Mouse (Mus musculus) cerebellum, adult 2 months (tissue): Measurements from ENCODE around the gene Tigd3. TPM values are rescaled to one million over a fixed set of nuclear protein-coding genes. Genes with fewer than 3 reads are reported as not detected.

Experiments used
- DNase-seq, 2 experiments: peaks; one replicate each; pipeline ENCODE4 v3.0.0; 2021
- H3K27ac ChIP-seq: fragments of 200-500 bp; 2 replicates; pipeline ENCODE4 v1.5.1; 2012; ENCODE audit warnings: low read length, control low read depth, inconsistent platforms; ENCODE audit not compliant: insufficient read depth
- H3K27me3 ChIP-seq: fragments of 200-500 bp; 2 replicates; pipeline ENCODE4 v1.6.1; 2012; ENCODE audit warnings: inconsistent platforms, mild to moderate bottlenecking, low read length, moderate library complexity; ENCODE audit not compliant: control insufficient read depth, insufficient read depth
- H3K4me1 ChIP-seq: fragments of 200-500 bp; 2 replicates; pipeline ENCODE4 v1.6.1; 2011; ENCODE audit warnings: low read length; ENCODE audit not compliant: control insufficient read depth, insufficient read depth
- H3K4me3 ChIP-seq: fragments of 200-500 bp; replicated peaks from 2 replicates; pipeline ENCODE3; 2011; ENCODE audit warnings: mild to moderate bottlenecking, low read depth, low read length, control low read depth; ENCODE audit not compliant: insufficient read depth
- CTCF ChIP-seq: fragments of 200-500 bp; IDR thresholded peaks from 2 replicates; pipeline ENCODE4 v1.5.1; 2011; ENCODE audit warnings: low read depth, mild to moderate bottlenecking, control low read depth, low read length, moderate library complexity, borderline replicate concordance; ENCODE audit not compliant: insufficient read depth
- POLR2A ChIP-seq: fragments of 200-500 bp; IDR thresholded peaks from 2 replicates; pipeline ENCODE4 v1.6.1; 2011; ENCODE audit warnings: low read length, control low read depth, borderline replicate concordance; ENCODE audit not compliant: insufficient read depth
- WGBS: fragments of 180-500 bp; shearing (Covaris S2); methylation state at CpG from one replicate; pipeline ENCODE4 v1.1.7; 2018; 5-methylcytosine and 5-hydroxymethylcytosine counted together
- polyA plus RNA-seq: library from polyadenylated mRNA; depleted of rRNA; stranded (reverse); fragments of >200 nt; gene quantifications from 2 replicates; pipeline ENCODE4 v1.2.3, GENCODE M21; 2012; rRNA removed

Tigd3 gene
- polyA plus RNA-seq, 1 experiment = 5.1 TPM

- Histone ChIP-seq H3K4me3 (peak overlapping the region; percentile 14), H3K4me1 (peaks cover 24% of the 10 kb centered on the region)
- WGBS = 78% methylated on average over 9 of the region's 9 CpGs
These were observed 50.9 kb downstream of the Tigd3 start for GRCm38 (mm10) chr19:5842785-5843730.

DNA sequence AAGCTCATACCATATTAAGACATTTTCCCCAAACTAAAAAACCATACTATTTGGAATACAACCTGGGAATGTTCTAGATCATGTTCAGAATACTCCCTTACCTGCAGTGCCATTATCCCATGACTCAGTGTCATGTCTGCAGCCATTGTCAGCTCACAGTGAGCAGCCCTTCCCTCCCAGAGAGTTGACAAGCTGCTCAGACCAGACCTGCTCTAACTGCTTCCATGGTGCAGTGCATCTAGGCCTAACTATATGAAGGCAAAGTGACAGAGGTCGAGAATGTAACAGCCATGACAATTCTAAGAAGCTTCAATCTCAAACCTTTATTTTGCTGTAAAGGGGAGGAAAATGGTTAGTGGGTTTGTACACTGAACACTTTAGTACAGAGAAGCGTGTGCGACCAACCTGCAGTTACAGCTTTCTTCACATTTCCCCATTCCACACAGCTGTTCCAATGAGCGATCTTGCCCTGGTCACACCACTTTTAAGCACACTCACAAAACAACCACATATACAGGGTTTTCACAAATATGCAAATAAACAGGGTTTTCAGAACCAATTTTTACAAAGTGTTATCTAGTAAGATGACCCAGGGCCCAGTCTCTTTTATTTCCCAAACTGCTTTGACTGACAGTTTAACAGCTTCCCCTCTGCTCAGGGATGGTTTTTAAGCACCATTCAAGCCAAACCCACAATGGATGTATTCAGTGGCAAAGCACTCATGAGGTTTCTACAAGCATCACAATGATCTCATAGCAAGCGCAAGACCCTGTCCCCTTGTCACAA lies 51.8 kb downstream of the Tigd3 start:
- peak overlapping the region; percentile 39 for H3K4me3 ChIP-seq
- H3K27me3 ChIP-seq = no peaks in the 10 kb centered on the region
- H3K4me1 ChIP-seq = peaks cover 16% of the 10 kb centered on the region
- TF ChIP-seq CTCF (no peak), POLR2A (no peak)
- H3K27ac ChIP-seq = peak overlapping the region; percentile 81
- WGBS = 78% methylated on average over 5 of the region's 5 CpGs
- DNase-seq = no peak

More at GRCm38 (mm10) chr19:5842785-5843730, 50.9 kb downstream of the Tigd3 start:
- Histone ChIP-seq H3K27me3 (no peaks in the 10 kb centered on the region), H3K27ac (peak overlapping the region; percentile 41; the same call in 1 of the 2 replicates)
- DNase-seq = no peak
- no peak for TF ChIP-seq CTCF
- no peak for TF ChIP-seq POLR2A

- DNase-seq = no peak
- peak overlapping the region; percentile 49; the same call in 1 of the 2 replicates for H3K27ac ChIP-seq
- TF ChIP-seq CTCF (no peak), POLR2A (no peak)
These were observed 52.5 kb downstream of the Tigd3 start for GRCm38 (mm10) chr19:5841389-5841946.

More at GRCm38 (mm10) chr19:5841389-5841946, 52.5 kb downstream of the Tigd3 start:
- Histone ChIP-seq H3K27me3 (no peaks in the 10 kb centered on the region), H3K4me3 (no peak overlapping the region), H3K4me1 (peaks cover 15% of the 10 kb centered on the region)
- 54% methylated on average over 4 of the region's 4 CpGs for WGBS

Other genes with a start within 250 kb of the Tigd3 start
- 12.4 and 14.8 TPM in 2 replicates for gene Sipa1, start 230.4 kb downstream of the Tigd3 start, polyA plus RNA-seq
- gene Map3k11, start 205.4 kb downstream of the Tigd3 start, polyA plus RNA-seq = 28.6 and 29.7 TPM in 2 replicates
- 65.0 and 65.1 TPM in 2 replicates for gene Pcnx3, start 205.2 kb downstream of the Tigd3 start, polyA plus RNA-seq
- 0.13 and 0.24 TPM in 2 replicates for gene Kcnk7, start 189.8 kb downstream of the Tigd3 start, polyA plus RNA-seq
- 11.7 and 13.1 TPM in 2 replicates for gene Ehbp1l1, start 167.8 kb downstream of the Tigd3 start, polyA plus RNA-seq
- gene Fam89b, start 164.5 kb downstream of the Tigd3 start, polyA plus RNA-seq = 65.2 and 65.9 TPM in 2 replicates
- gene Ltbp3, start 153.2 kb downstream of the Tigd3 start, polyA plus RNA-seq = 165 and 175 TPM in 2 replicates
- gene Scyl1, start 122.7 kb downstream of the Tigd3 start, polyA plus RNA-seq = 158 and 170 TPM in 2 replicates
- gene Frmd8, start 18.9 kb downstream of the Tigd3 start, polyA plus RNA-seq = 23.4 and 28.3 TPM in 2 replicates
- gene Slc25a45, start 16.3 kb downstream of the Tigd3 start, polyA plus RNA-seq = 4.3 and 5.0 TPM in 2 replicates
- 136 and 141 TPM in 2 replicates for gene Dpf2, start 18.9 kb upstream of the Tigd3 start, polyA plus RNA-seq
- gene Cdc42ep2, start 30.7 kb upstream of the Tigd3 start, polyA plus RNA-seq = 23.8 and 25.2 TPM in 2 replicates
- gene Pola2, start 70.1 kb upstream of the Tigd3 start, polyA plus RNA-seq = 16.8 and 19.7 TPM in 2 replicates
- gene Slc22a20, start 92.0 kb upstream of the Tigd3 start, polyA plus RNA-seq = not detected in 2 replicates
- 27.0 and 27.3 TPM in 2 replicates for gene Capn1, start 121.7 kb upstream of the Tigd3 start, polyA plus RNA-seq
- gene Syvn1, start 152.4 kb upstream of the Tigd3 start, polyA plus RNA-seq = 34.5 and 34.8 TPM in 2 replicates
- 48.7 and 51.5 TPM in 2 replicates for gene Mrpl49, start 163.6 kb upstream of the Tigd3 start, polyA plus RNA-seq
- gene Fau, start 163.7 kb upstream of the Tigd3 start, polyA plus RNA-seq = 792 and 828 TPM in 2 replicates
- 50.8 and 51.5 TPM in 2 replicates for gene Znhit2, start 167.0 kb upstream of the Tigd3 start, polyA plus RNA-seq
- gene Tm7sf2, start 174.2 kb upstream of the Tigd3 start, polyA plus RNA-seq = 50.8 and 51.6 TPM in 2 replicates
- 95.6 and 108 TPM in 2 replicates for gene Vps51, start 183.1 kb upstream of the Tigd3 start, polyA plus RNA-seq
- gene Tmem262, start 185.9 kb upstream of the Tigd3 start, polyA plus RNA-seq = 0.59 TPM in 1 of 2 replicates, not detected in the other
- gene Gm28374, start 188.1 kb upstream of the Tigd3 start, polyA plus RNA-seq = 0.78 and 1.3 TPM in 2 replicates
- gene Zfpl1, start 190.8 kb upstream of the Tigd3 start, polyA plus RNA-seq = 79.2 and 84.9 TPM in 2 replicates
- 0.14 and 0.20 TPM in 2 replicates for gene Cdca5, start 190.8 kb upstream of the Tigd3 start, polyA plus RNA-seq
- not detected in 2 replicates for gene AC131692.1, start 200.3 kb upstream of the Tigd3 start, polyA plus RNA-seq
- 0.05 and 0.24 TPM in 2 replicates for gene Naaladl1, start 211.6 kb upstream of the Tigd3 start, polyA plus RNA-seq
- gene Sac3d1, start 224.5 kb upstream of the Tigd3 start, polyA plus RNA-seq = 33.8 and 35.9 TPM in 2 replicates
- gene Snx15, start 234.2 kb upstream of the Tigd3 start, polyA plus RNA-seq = 66.7 and 67.9 TPM in 2 replicates
- 0.29 and 0.54 TPM in 2 replicates for gene Batf2, start 246.8 kb upstream of the Tigd3 start, polyA plus RNA-seq
- 174 and 188 TPM in 2 replicates for gene Arl2, start 247.4 kb upstream of the Tigd3 start, polyA plus RNA-seq